Mouse (Mus musculus) layer of hippocampus, postnatal 36 days (tissue): ENCODE data around the gene Hoxa10. TPM values are rescaled to one million over a fixed set of nuclear protein-coding genes. Genes with fewer than 3 reads are reported as not detected.

Experiments used
- DNase-seq, 2 experiments: peaks; one replicate each; pipeline ENCODE4 v3.0.0; 2022
- total RNA-seq, 2 experiments: library from RNA; stranded (reverse); gene quantifications; 2 replicates each; pipeline ENCODE4 v1.2.3; 2021

Hoxa10 gene
- total RNA-seq, 2 experiments from 2014 or later: not detected

GRCm38 (mm10) chr6:52229558-52230416 lies 10.9 kb downstream of the Hoxa10 start:
- no peak for DNase-seq

DNA sequence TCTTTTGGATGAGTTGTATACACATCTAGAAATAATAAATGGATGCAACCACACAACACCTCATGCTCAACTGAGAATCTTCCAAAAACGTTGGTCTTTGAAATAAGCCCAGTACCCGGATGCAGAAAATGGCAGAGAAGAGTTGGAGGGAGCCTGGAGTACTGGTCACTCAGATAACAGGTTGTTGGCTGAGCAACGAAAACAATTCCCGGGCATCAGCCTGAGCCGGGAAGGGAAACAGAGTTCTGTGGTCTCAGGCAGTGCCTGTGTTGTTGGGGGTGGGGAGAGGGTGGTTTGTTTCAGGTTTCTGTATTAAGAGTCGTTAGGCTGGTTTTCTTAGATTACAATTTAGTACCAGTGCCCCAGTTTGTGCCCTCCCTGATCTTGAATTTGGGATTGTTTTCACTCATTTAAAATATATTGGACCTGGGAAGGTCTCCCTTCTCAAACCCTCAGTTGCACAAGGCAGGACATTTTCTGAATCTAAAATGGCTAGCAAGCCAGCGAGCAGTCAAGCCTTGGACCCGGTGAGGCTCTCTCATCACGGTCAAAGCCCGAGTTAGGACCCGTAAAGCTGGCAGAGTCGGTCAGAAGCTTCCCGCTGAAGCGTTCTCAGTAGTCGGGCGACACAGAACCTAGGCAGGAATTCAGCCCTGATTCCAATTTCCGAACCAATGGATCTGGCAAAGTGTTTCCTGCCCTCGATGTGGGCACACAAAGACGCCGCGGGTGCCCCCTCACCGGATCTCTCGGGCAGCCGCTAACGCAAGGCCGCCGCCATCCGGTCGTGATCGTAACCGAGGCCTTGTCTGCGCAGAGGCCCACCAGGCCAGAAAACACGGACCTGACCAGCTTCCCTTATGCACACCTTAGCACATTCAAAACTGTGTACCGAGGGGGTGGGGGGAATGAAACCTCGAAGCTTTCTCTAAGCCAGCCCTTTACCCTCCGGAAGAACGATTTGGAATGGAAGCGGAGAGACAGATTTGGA lies 11.9 kb downstream of the Hoxa10 start:
- DNase-seq: no peak

DNA sequence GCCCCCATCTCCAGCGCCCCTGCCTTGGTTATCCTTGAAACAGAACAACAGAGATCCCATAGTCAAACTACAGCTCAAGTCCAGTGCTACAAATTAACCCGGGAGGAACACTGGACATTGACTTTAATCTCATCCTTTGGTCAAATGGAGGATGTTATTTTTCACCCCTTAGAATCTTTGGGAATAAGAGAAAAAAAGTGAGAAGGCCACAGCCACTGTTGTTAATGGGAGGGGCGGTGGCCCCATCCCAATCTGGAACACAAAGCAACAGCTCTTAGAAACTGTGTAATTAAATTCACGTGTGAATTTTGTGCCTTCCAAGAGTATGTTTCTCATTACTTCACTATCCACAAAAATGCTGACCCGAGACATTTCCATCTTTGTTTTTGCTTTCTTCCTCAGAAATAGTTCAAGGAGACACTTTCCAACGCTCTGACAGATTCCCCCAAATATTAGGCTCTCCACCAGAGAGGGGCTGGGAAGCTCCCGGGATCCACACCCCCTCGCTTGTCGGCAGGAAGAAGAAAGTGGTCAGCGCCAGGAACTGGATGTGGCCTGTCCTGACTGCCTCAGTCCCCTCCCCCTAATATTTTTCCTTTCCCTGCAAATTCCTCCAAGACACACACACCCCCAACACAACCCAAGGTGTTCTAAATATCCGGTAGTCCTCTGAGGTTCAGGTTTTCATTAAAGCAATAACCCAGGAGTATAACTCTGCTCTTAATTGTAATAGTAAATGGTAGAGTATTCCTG lies 13.0 kb downstream of the Hoxa10 start:
- DNase-seq: no peak

DNA sequence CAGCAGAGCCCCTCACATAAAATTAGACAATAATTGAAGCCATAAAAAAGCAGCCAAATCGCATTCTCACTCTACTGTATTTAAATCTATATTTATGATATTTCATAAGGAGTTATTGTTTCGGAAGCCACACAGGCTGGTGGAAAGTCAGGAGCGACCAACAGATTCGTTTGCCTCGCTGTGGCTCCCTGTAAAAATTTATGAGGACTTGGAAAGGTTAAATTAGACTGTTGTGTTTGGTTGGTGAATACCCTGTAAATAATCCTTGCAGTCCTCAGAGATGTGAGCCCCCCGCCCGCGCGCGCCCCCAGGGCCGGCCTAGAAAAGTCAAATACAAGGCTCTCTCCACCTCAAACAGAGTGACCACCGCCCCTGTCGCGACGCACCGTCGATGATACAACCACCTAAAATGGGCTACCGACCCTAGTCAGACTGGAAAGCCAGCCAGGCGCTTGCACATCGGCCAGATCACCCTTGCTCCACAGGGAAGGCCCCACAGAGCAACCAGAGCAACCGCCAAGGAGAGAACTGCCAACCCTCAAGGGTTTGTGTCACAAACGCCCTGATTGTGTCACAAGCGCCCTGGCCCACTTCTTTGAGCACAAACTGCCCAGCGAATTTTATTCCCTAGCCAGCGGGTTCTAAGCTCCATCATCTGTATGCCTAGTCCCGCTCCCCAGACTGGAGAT lies 13.9 kb downstream of the Hoxa10 start:
- DNase-seq: no peak

GRCm38 (mm10) chr6:52225612-52226568 lies 14.8 kb downstream of the Hoxa10 start:
- DNase-seq: no peak

DNA sequence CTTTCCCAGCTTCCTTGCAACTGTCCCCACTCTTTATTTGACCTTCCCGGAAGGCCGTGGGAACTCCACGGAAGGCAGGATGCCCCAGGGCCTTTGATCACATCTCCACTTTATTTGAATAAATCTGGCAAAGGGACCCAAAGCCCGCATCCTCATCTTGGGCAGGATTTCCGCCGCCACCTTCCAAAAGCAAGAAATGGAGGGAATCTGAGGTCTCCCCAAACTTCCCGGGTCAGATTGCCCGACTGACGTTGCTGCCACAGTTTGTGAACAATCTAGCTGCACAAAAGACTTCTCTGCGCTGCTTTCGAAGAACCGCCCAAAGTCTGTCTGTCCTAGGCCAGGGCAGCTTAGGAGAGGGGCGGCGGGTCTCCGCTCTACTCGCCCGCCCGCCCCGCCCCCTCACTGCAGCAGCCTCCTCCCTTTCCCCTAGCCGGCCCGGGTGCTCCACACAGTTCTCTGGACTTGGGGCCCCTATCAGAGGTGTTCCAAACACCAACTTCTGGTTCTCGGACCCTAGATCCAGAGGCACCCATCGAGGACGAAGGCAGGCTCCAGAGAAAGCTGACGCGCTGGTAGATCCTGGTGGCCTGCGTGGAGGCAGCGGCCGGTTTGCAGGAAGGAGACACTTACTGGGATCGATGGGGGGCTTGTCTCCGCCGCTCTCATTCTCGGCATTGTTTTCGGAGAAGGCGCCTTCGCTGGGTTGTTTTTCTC lies 15.6 kb downstream of the Hoxa10 start:
- no peak for DNase-seq

DNA sequence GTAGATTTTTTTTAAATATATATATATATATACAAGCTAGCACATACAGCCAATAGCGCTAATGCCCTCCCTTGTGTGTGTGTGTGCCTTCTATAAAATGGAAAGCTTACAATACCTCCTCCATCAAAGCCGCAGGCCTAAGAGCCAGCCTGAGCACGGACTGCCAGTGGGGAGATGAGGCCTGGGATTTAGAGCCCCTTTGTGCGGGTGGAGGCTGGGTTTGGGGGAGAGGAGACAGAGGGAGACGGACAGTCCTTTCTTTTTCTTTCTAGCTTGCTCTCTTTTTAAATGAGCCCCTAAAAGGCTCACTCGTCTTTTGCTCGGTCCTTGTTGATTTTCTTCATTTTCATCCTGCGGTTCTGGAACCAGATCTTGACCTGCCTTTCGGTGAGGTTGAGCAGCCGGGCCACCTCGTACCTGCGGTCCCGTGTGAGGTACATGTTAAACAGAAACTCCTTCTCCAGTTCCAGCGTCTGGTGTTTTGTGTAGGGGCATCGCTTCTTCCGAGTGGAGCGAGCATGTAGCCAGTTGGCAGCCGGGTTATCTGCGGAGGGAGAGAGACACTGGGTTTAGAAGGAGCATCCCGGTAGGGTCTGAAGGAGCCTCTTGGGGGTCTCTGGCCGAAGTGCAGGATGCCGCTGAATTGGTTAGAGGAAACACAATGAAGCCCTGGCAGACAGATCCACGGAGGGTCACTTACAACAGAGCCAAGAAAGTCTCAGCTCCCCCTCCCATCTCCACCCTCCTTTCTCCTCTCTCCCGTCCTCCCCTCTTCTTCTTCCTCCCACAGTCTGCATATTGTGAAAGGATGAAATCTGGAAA lies 16.5 kb downstream of the Hoxa10 start:
- no peak for DNase-seq

DNA sequence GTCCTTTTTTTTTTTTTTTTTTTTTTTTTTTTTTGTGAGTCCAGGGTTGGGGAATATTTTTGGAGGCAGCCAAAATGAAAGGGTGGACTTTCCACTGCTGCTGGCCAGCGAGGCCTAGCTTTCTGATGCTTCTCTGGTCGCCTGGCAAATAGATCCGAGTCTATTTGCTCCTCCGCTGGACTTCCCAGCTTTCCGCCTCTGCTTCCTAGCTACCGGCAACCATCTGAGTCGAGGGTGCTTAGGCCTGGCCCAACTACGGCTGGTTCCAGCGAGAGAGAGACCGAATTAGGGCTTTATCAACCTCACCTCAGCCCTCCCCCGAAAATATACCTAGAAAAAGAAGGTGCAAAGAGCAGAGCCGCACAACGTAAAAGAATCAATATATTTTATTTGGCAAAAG lies 17.9 kb downstream of the Hoxa10 start:
- no peak for DNase-seq

DNA sequence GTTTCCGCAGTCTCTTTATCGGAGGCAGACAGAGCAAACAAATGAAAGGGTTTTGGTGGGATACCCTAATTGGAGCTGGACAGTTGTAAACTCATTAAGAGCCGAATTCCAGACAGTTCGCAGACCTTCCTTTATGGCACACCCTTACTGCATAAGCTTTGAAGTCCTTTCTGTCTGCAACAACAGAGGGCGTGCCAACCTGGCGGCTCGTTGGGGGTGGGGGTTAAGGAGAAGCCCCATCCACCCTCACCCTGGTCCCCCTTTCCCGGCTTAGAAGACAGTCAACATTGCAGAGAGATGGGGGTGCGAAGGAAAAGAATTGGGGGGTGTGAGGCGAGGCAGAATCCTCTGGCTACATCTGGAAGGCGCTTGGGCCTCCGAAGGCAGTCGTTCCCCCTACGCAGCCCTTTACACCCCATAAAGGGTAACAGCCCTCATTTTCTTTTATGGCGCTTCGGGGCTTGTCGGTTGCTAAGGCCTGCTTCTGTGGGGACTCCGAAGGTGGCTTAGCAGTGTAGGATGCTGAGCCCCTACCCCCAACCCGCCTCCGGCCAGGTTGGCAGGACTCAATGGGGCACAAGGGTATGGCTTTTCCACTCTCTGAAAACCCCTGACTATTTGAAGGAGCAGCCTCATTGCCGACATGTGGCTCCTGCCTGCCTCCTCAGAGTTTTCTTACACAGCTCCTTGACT lies 18.5 kb downstream of the Hoxa10 start:
- no peak for DNase-seq

- peak; percentile 77 to 82 for DNase-seq
Observed at GRCm38 (mm10) chr6:52221337-52221992, 19.2 kb downstream of the Hoxa10 start, which contains the start of gene Hoxa7. Gene Hoxa7 (minus strand): TSS chr6:52221854.

GRCm38 (mm10) chr6:52220865-52221310 lies 19.8 kb downstream of the Hoxa10 start:
- no peak for DNase-seq

- no peak for DNase-seq
Observed at GRCm38 (mm10) chr6:52220003-52220864, 20.4 kb downstream of the Hoxa10 start.

DNA sequence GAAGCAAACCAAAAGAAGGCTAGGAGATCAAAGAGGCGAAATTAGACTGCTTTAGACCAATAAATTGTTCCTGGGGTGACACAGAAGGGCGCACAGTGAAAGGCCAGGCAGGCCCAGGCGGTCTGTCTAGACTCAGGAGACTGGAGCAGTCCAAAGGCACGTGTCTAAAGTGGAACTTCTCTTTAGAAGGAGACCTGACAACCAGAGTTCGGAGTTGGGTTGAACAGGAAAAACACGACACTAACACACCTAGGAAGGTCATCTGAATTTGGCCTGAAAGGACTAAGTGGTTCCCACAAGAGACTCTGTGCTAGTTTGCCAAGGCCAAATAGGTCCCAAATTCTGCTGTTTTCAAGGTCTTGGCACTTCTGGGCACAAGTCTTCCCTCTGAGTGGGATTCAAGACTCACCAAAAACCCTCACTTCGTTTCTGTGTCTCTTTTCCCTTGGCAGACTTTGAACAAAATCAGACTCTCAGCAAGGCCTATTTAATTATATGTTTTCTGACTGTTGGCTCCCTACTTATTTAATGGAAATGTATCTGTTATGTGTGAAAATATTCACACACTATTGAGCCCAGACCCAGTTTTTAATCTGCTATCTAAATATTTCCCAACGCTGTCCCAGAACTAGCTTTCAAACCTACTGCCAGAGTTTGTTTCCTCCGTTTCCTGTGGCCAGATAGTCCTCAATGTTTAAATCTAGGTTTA lies 21.3 kb downstream of the Hoxa10 start:
- DNase-seq: no peak

- DNase-seq: no peak
Observed at GRCm38 (mm10) chr6:52218643-52219215, 21.9 kb downstream of the Hoxa10 start.

DNA sequence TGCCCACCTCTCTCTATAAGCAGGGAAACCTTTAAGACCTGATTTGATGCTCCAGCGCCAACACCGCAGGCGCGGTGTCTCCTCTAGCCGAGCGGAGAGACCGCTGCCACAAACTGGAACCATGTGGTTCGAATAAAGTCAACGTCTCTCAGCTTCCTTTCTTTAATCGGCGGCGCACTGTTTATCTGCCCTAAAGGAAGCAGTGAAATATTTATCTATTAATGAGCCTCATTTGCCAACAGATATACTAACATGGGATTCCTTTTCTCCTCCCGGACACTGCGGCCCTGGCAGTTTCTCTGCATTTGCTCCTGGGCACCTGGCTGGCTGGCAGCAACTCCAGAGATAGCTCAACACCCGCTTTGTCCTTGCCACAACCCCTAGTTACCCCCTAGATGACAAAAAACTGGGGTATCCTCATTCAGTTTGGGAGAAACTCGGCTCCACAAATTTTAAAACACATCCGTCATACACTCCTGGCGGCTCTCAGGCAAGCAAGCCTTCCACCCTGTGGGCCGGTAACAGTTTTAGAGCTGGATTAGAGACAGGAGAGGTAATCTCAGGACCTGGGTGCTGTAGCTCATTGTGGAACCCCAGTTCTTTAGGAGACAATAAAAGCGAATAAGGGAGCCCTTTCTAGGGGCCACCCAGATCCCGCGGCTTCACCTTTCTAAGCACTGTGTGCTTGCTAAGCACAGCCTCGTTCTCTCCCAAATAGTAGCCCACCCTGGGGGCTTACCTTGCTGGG lies 22.6 kb downstream of the Hoxa10 start:
- no peak for DNase-seq
